Mouse (Mus musculus): ENCODE results near the gene Ttc16.

Gene Ttc16

GRCm38 (mm10) chr2:32779131-32779530 is 3.7 kb upstream of the Ttc16 start:
- DNase-seq = peak; percentile 65 to 72

DNA sequence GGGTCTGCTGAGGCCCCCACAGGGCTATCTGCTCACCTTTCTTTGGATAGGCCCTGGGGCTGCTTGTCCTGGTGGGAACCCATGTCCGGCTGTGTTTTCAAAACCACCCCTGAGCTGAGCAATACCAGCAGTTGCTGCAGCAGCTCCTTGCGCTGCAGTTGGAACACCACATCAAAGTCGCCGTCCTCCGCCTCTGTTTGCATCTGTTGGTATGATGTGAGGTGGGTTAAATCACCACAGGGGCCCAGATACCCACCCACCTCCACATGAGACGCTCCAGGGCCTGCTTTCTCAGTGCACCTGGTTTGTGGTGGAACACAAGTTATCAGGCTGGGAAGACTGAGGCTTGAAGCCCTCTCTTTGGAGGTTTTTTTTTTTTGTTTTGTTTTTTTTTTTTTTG is 2.6 kb upstream of the Ttc16 start:
- DNase-seq = no peak

DNA sequence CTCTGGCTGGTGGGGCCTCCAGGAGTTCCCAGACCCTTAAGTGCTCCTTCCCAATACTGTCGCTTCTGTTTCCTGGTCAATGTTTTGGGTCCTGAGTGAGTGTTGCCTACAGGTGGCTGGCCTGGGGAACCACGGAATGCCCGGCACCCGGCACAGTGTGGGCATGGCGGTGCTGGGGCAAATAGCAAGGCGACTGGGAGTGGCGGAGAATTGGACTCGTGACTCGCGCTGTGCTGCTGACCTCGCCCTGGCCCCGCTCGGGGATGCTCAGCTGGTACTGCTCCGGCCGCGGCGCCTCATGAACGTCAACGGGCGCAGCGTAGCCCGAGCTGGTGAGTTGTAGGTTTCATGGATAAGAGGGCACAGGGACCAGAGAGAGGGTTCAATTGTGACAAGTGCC is 759 bp upstream of the Ttc16 start:
- DNase-seq = peak in 1 of 2 experiments; percentile 29

DNA sequence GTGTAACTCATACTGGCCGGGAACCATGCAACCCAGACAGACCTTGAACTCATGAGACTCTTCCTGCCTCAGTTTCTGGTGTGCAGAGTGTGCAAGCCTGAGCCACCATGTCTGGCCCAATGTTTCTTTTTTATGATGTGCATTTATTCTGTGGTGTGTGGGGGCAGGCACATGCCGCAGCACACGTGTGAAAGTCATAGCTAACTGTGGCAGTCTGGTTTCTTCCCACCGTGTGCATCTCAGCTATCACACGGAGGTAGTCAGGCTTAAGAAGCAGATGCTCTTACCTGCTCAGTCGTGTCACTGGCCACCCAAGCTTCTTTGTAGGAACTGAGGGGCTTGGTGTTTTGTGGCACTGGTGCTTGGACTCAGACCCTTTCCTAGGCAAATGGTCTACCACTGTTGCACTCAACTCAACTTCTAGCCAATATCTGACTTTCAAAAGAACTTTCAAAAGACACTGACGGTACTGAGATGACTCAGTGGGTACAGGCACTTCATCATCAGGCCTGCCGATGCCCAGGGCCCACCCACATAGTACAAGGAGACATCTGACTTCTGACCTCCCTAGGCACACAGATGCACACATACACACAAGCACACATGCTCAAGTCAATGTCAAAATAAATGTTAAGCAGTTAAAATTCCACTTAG is 2.7 kb downstream of the Ttc16 start:
- no peak for DNase-seq

- no peak for DNase-seq
These were observed 3.5 kb downstream of the Ttc16 start for GRCm38 (mm10) chr2:32771886-32772285.

DNA sequence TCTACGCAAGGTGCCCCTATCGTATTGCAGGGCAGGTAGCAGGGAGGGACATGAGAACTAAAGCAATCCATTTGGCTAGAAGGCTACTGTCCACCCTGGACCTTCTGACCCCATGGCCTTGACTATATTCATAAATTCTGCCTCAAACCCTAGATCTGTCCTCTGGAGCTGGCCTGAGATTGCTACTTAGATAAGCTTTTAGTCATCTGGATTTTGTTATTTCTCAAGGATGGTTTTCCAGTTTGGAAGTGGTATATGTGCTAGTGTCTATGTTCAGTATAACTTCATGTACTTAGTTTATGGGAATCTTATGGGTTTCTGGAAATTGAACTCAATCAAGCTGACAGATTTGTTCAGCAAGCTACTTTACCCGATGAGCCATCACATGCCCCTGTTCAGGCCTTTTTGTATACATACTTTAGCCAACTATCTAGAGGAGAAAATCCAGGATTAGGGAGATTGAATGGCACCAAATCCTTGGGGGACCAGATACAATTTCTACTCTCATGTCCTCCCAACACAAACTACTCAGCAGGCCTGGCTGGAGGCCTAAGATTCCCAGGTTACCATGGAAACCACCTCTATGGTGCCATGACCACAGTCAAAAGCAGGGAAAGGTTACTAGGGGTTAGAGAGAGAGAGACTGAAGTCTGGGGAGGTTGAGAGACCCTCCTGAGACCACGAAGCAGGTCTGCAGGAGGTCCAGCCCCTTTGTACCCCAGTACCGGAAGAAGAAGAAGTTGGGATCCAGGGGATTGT is 5.9 kb downstream of the Ttc16 start:
- DNase-seq = no peak

- peak; percentile 79 to 85 for DNase-seq
These were observed 6.7 kb downstream of the Ttc16 start for GRCm38 (mm10) chr2:32768661-32769285.

GRCm38 (mm10) chr2:32767241-32767640 is 8.2 kb downstream of the Ttc16 start:
- DNase-seq = no peak

GRCm38 (mm10) chr2:32763353-32763752 is 12.1 kb downstream of the Ttc16 start:
- DNase-seq = no peak

DNA sequence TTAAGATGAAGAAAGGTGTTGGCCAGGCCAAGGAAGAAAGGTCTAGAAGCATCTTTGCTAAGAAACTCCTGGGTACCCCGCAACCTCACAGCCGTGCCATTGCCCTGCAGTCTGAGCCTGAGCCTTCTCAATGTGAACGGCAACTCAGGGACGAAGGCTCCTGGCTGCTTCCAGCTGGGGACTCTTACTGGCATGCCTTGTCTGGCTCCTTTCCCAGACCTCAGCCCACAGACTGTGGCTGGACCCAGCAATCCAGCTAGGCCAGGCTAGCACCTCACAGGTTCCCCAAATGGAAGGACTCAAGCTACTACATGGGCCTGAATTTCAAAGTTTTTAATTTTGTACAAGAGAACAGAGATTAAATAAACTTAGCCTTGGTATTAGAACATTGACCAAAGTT is 13.6 kb downstream of the Ttc16 start:
- DNase-seq = no peak

DNA sequence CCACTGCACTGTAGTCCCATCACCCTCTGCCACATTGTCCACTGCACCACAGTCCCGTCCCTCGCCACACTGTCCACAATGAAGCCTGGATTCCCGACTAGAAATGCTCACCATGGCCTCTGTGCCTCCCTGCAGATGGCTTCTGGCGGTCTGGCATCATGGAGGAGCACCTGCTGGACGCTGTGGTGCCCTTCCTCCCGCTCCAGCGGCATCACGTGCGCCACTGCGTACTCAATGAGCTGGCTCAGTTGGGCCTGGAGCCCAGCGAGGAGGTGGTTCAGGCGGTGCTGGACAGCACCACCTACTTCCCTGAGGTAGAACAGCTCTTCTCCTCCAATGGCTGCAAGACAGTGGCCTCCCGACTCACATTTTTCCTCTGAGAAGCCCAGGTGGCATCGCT is 14.1 kb downstream of the Ttc16 start:
- no peak for DNase-seq

DNA sequence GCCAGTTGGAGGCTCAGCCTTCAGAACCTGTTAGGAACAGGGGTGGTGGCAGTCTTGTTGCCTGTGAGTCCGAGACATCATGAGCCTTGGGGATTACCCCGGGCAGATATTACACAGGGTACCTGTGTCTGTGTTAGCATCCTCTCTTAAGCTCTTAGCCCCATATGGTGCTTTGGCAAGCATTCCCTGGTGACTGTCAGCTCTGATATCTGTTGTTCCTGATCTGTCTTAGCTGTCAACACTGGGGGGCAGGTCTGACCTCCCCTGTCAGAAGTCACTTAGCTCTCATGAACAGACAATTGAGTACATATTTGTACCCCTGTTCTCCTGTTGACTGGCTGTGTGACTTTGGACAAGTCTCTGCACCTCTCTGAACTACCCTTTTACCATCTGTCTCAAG is 16.4 kb downstream of the Ttc16 start:
- DNase-seq = no peak

- DNase-seq = no peak
These were observed 16.9 kb downstream of the Ttc16 start for GRCm38 (mm10) chr2:32758503-32758902.

DNA sequence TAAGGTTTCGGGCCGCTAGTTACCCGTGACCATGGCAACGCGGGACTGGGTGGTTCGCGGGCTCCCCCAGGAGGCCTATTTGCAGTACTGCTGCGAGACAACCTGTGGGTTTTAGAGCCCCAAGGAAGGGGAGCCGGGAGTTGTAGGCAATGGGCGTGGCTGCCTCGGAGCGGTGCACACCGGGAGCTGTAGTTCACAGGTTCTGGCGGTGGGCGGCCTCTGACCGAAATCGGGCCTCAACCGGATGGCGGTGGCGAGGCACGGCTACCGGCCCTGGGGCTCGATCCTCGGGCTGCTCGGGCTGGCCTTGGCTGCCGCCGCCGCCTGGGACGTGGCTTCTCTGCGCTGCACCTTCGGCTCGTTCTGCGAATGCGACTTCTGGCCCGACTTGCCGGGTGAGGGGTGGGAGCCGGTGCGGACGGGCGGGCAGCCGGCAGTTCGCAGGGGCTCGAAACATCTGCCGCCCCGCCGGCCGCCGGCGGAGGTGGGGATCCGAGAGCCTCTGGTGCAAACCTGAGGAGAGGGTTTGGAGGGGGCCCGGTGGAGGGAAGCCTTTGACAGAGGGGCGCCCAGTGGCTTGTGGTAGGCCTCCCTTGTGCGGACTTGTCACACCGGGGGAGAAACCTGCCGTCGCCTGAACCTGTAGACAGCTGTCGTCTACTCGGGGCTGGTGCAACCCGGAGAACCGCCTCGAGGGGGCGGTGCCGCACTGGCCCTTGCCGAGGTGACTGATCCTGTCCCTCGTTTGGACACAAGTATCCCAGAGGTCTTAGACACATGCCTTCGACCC is 18.2 kb downstream of the Ttc16 start, which contains the start of gene Tor2a:
Gene Tor2a (plus strand): TSS at position 179 of the 790 bp plus-strand sequence.
- DNase-seq = peak; percentile 98 to 99

GRCm38 (mm10) chr2:32756674-32757055 is 18.8 kb downstream of the Ttc16 start:
- no peak for DNase-seq

DNA sequence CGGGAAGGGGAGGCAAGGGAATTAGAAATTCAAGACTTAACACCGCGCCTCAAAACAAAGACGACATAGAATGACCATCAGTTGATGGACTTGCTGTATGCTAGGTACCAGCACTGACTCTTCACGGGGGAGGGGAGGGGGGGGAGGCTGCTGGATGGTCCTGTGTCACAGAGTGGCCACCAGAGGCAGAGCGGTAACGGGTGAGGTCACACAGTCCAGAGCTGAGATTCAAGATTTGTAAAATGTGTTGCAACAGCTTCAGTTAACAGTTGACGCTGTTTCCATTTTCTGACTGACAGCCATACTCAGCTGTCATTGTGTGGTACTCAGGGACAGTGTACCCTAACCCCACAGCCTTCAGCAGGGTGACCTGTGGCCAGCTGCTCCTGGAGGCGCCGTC is 23.3 kb downstream of the Ttc16 start:
- no peak for DNase-seq

GRCm38 (mm10) chr2:32751665-32752033 is 23.8 kb downstream of the Ttc16 start:
- no peak for DNase-seq

DNA sequence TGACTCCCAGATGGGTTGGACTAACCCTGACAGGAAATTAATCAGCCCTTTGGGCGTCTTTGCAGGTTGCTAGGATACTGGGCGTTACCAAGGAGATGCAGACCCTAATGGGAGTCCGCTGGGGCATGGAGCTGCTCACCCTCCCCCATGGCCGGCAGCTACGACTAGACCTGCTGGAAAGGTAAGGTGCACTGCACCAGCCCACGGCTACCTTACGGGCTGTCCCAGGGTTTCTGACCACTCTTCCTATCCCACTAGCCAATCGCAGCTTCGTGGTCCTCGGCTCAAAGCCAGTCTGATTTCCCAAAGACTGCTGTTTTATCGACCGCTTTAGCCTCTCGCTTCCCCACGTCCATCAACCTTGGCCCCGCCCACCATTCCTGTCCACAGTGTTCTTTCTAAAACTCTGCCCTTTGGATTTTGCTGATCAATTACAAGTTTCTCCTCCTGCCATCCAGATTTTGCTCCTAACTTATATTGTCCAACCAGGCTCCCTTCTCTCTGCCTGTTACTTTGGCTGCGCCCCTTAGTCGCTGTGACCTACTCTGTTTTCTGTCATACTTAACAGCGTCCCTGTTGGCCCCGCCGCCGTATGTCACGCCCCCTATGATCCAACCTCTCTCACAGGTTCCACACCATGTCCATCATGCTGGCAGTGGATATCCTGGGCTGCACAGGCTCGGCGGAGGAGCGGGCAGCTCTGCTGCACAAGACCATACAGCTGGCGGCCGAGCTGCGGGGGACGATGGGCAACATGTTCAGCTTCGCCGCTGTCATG is 24.4 kb downstream of the Ttc16 start:
- DNase-seq = peak; percentile 83 to 87

GRCm38 (mm10) chr2:32750199-32750598 is 25.2 kb downstream of the Ttc16 start:
- DNase-seq = no peak

DNA sequence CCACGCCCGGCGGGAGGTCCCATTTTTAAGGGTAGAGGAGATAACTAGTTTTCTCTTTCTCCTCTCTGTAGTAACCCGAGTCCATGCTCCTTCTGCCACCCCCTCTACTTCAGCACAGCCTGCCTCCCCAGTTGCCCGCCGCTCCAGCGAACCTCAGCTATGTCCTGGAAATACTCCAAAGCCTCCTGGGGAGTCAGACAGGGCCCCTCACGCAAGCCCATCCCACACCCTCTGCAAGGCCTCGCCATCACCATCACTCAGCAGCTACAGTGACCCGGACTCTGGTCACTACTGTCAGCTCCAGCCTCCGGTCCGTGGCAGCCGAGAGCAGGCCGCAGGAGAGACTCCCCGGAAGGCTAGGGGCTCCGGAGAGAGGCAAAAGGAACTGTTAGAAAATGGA is 26.4 kb downstream of the Ttc16 start:
- DNase-seq = no peak

DNA sequence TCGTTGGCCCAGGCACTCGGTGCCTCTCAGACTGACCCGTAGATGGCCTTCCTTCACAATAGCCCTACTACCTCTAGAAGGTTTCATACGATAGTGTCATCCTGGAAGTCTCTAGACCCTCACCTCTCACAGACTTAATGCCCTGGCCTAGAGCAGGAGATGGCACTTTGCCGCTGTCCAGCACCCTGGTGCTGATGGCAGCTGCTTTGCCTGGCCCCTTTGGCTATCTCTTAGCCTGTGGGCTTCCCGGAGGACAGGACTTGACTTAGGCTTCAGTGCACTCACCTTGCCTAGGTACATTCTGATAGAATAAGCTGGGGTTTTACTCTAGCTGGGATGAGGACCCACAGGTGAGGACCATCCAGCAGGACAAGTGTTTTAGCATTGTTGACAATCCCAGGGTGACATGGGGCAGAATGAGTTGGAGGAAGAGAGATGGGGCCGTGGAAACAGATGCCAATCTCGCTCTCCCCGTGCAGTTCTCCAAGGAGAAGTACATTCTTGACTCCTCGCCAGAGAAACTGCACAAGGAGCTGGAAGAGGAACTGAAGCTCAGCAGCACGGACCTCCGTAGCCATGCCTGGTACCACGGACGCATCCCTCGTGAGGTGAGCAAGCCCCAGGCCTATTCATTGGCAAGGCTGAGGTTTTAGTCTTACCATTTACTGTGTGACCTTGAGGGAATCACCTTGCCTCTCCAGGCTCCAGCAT is 31.0 kb downstream of the Ttc16 start:
- DNase-seq = no peak

DNA sequence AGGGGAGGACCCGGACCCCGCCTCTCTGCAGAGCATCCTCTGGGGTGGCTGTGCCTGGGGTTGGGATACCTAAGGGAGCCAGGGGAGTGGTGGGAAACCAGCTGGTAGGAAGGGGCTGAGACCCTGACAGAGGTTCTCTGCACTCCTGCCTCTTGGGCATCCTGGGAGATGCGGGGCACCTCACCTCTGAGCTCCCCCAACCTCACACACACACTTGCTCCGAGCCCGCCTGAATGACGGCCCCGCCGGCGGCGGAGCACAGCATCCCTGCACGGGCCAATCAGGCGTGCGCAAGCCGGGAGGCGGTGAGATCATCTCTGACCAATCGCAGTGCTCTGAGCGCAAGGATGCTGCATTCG is 33.3 kb downstream of the Ttc16 start:
- no peak for DNase-seq

Measured in lung, adult 18-20 months (tissue).